Comparison of ENCODE assay signal across 15 mouse cellular contexts in genomic region chr9:100023641-100024040, GRCm38 (mm10).
DNase-seq lines count a peak whose midpoint lies in the region; ATAC-seq and TF ChIP-seq lines count a peak whose summit lies in the region.
"Had no signal": no experiment of that assay in that cellular context is flagged by ENCODE, and none has a peak within 500 bp of the region (broad histone marks: within the 10 kb centered on the region; RNA-seq: fewer than 3 reads in every experiment).

No protein-coding gene starts in this region.

- peak; percentile 20 for DNase-seq in forebrain, embryonic 14.5 days (ENCODE audit: low spot score)
- peak; percentile 17 for DNase-seq in lung, postnatal 14 days
- no peak for DNase-seq in lung, adult 18-20 months
- DNase-seq in embryo, embryonic 9.5 days (ENCODE audit: extremely low spot score), result peak; percentile 39
- DNase-seq in stomach, postnatal 0 days (ENCODE audit: low spot score), result peak; percentile 35
- no peak for DNase-seq in MN1 (ENCODE audit: low spot score)
- no peak for DNase-seq in right cerebral cortex, postnatal 4 days
- DNase-seq: forebrain, postnatal 0 days; thymus, adult 18-20 months had no signal

- H3K4me1 ChIP-seq in forebrain, embryonic 14.5 days (ENCODE audit: control insufficient read depth, insufficient read depth, low read length), result no peaks in the 10 kb centered on the region
- H3K4me1 ChIP-seq in forebrain, embryonic 13.5 days, result no peaks in the 10 kb centered on the region
- H3K4me1 ChIP-seq in stomach, postnatal 0 days (replicated peaks; ENCODE audit: control insufficient read depth, insufficient read depth), result no peaks in the 10 kb centered on the region
- H3K4me1 ChIP-seq: neural tube, embryonic 12.5 days had no signal

- no peak for ATAC-seq in forebrain, embryonic 14.5 days
- no peak for ATAC-seq in forebrain, embryonic 13.5 days
- no peak for ATAC-seq in stomach, postnatal 0 days (ENCODE audit: low FRiP score, low TSS enrichment)
- ATAC-seq: activated CD4-positive, CD25-positive, alpha-beta regulatory T cell, adult 4 months; forebrain, postnatal 0 days; inflammation-experienced regulatory T-cells, adult 6 months had no signal

- TF ChIP-seq CTCF in stomach, postnatal 0 days (IDR thresholded peaks at IDR 0.05; ENCODE audit: low read depth), result no peak

- no peak for TF ChIP-seq EP300 in stomach, postnatal 0 days (optimal IDR thresholded peaks at IDR 0.05)

- H3K36me3 ChIP-seq in forebrain, embryonic 14.5 days (ENCODE audit: control insufficient read depth, insufficient read depth, low read length), result no peaks in the 10 kb centered on the region
- H3K36me3 ChIP-seq in forebrain, embryonic 13.5 days (ENCODE audit: poor library complexity, severe bottlenecking), result no peaks in the 10 kb centered on the region
- no peaks in the 10 kb centered on the region for H3K36me3 ChIP-seq in stomach, postnatal 0 days (ENCODE audit: control insufficient read depth, insufficient read depth, low read length)
- H3K36me3 ChIP-seq: neural tube, embryonic 12.5 days had no signal

- WGBS in forebrain, embryonic 14.5 days, result 69% methylated on average over 5 of the region's 5 CpGs
- WGBS in forebrain, embryonic 13.5 days, result 60% methylated on average over 5 of the region's 5 CpGs
- 49% methylated on average over 5 of the region's 5 CpGs for WGBS in stomach, postnatal 0 days

- H3K4me3 ChIP-seq in forebrain, embryonic 14.5 days (ENCODE audit: low read depth, low read length), result no peak overlapping the region
- H3K4me3 ChIP-seq in forebrain, embryonic 13.5 days, result no peak overlapping the region
- H3K4me3 ChIP-seq in stomach, postnatal 0 days (ENCODE audit: low read depth, low read length), result no peak overlapping the region
- H3K4me3 ChIP-seq: neural tube, embryonic 12.5 days had no signal

- no peak overlapping the region for H3K9ac ChIP-seq in forebrain, embryonic 14.5 days (ENCODE audit: low read length)
- no peak overlapping the region for H3K9ac ChIP-seq in forebrain, embryonic 13.5 days
- no peak overlapping the region for H3K9ac ChIP-seq in stomach, postnatal 0 days (ENCODE audit: low read length)
- H3K9ac ChIP-seq: forebrain, postnatal 0 days; neural tube, embryonic 12.5 days had no signal

- no peaks in the 10 kb centered on the region for H3K9me3 ChIP-seq in forebrain, embryonic 14.5 days (replicated peaks; ENCODE audit: control insufficient read depth, low read length)
- H3K9me3 ChIP-seq in forebrain, embryonic 13.5 days (replicated peaks), result no peaks in the 10 kb centered on the region
- no peaks in the 10 kb centered on the region for H3K9me3 ChIP-seq in stomach, postnatal 0 days (ENCODE audit: control insufficient read depth, low read length)
- H3K9me3 ChIP-seq: neural tube, embryonic 12.5 days had no signal

- no peak overlapping the region for H3K27ac ChIP-seq in forebrain, embryonic 14.5 days (ENCODE audit: low read depth, low read length)
- H3K27ac ChIP-seq in forebrain, embryonic 13.5 days, result no peak overlapping the region
- no peak overlapping the region for H3K27ac ChIP-seq in stomach, postnatal 0 days (replicated peaks)
- H3K27ac ChIP-seq: neural tube, embryonic 12.5 days had no signal

- no peaks in the 10 kb centered on the region for H3K27me3 ChIP-seq in forebrain, embryonic 14.5 days (replicated peaks; ENCODE audit: control insufficient read depth, insufficient read depth, low read length)
- no peaks in the 10 kb centered on the region for H3K27me3 ChIP-seq in forebrain, embryonic 13.5 days
- H3K27me3 ChIP-seq in stomach, postnatal 0 days (ENCODE audit: control insufficient read depth, insufficient read depth, low read length), result no peaks in the 10 kb centered on the region
- H3K27me3 ChIP-seq: neural tube, embryonic 12.5 days had no signal

- no peak overlapping the region for H3K4me2 ChIP-seq in forebrain, embryonic 14.5 days (ENCODE audit: low read length)
- no peak overlapping the region for H3K4me2 ChIP-seq in forebrain, embryonic 13.5 days
- no peak overlapping the region for H3K4me2 ChIP-seq in stomach, postnatal 0 days (replicated peaks; ENCODE audit: low read depth)
- H3K4me2 ChIP-seq: heart, embryonic 11.5 days; liver, embryonic 11.5 days; neural tube, embryonic 12.5 days had no signal

Comparison
In these comparisons a context has a peak if more than half of its experiments do, and no peak if none do; other contexts are left out.
1. DNase-seq: peak in forebrain, embryonic 14.5 days (single experiment), lung, postnatal 14 days (single experiment), embryo, embryonic 9.5 days (single experiment) and stomach, postnatal 0 days (single experiment); none in lung, adult 18-20 months (0 of 2), MN1 (single experiment) and right cerebral cortex, postnatal 4 days (single experiment).